13 mouse cellular contexts compared by ENCODE assay signal in the genomic region with DNA sequence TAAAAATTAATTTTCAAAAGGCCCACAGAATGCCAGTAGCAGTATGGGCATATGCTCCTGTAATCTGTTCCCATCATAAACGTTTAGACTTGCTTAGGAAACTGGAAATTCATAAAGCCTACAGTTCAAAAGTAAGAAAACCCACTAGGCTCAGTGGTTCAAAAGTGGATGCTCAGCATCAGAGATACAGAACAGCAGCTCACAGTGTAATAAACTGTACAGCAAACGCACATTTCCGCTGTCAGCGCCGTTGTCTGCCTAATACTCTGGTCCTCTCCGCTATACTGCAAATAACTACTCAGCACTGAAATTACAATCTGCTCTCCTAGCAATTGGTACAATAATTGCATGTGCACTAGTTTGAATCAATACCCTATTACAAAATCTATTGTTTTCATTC.
"Had no signal": no experiment of that assay in that cellular context is flagged by ENCODE, and none has a peak within 500 bp of the region (broad histone marks: within the 10 kb centered on the region; RNA-seq: fewer than 3 reads in every experiment).

No protein-coding gene starts in this region.

- H3K27me3 ChIP-seq: lung, embryonic 15.5 days; megakaryocyte, embryonic 14.5 days; midbrain, embryonic 12.5 days; midbrain, embryonic 15.5 days; neural tube, embryonic 12.5 days; stomach, embryonic 15.5 days had no signal

- H3K9ac ChIP-seq: lung, embryonic 15.5 days; midbrain, embryonic 12.5 days; midbrain, embryonic 15.5 days; neural tube, embryonic 12.5 days; stomach, embryonic 15.5 days had no signal

- H3K4me1 ChIP-seq: lung, embryonic 15.5 days; midbrain, embryonic 12.5 days; midbrain, embryonic 15.5 days; neural tube, embryonic 12.5 days; stomach, embryonic 15.5 days had no signal

- H3K4me2 ChIP-seq: lung, embryonic 15.5 days; midbrain, embryonic 12.5 days; midbrain, embryonic 15.5 days; neural tube, embryonic 12.5 days; stomach, embryonic 15.5 days had no signal

- H3K36me3 ChIP-seq: lung, embryonic 15.5 days; midbrain, embryonic 12.5 days; midbrain, embryonic 15.5 days; neural tube, embryonic 12.5 days; stomach, embryonic 15.5 days had no signal

- H3K27ac ChIP-seq: lung, embryonic 15.5 days; macrophage; midbrain, embryonic 12.5 days; midbrain, embryonic 15.5 days; neural tube, embryonic 12.5 days; stomach, embryonic 15.5 days; stomach, postnatal 0 days had no signal

- ATAC-seq: midbrain, embryonic 15.5 days had no signal

- DNase-seq: lung, adult 2 months; right cerebral cortex, postnatal 14 days; thymus, adult 2 months; thymus, postnatal 25 days; thymus, postnatal 4 days had no signal

- H3K9me3 ChIP-seq: lung, embryonic 15.5 days; megakaryocyte, embryonic 14.5 days; midbrain, embryonic 12.5 days; midbrain, embryonic 15.5 days; neural tube, embryonic 12.5 days; stomach, embryonic 15.5 days had no signal

- H3K4me3 ChIP-seq: lung, embryonic 15.5 days; megakaryocyte, embryonic 14.5 days; midbrain, embryonic 12.5 days; midbrain, embryonic 15.5 days; neural tube, embryonic 12.5 days; stomach, embryonic 15.5 days had no signal
